Mouse (Mus musculus) stomach, embryonic 16.5 days (tissue): Measurements from ENCODE around the gene Rassf8. TPM values are rescaled to one million over a fixed set of nuclear protein-coding genes. Genes with fewer than 3 reads are reported as not detected.

Source experiments
- ATAC-seq: fragments of 200-750 bp; cut with Nextera tagmentation; 2 replicates; pipeline ENCODE4 v1.8.0; 2017; ENCODE audit warnings: moderate number of reproducible peaks, moderate TSS enrichment; ENCODE audit not compliant: insufficient read depth, low FRiP score
- H3K27ac ChIP-seq: fragments of 300-500 bp; sonication (generic); 2 replicates; pipeline ENCODE4 v1.5.1; 2014; ENCODE audit warnings: low read length
- H3K27me3 ChIP-seq: fragments of 300-500 bp; sonication (generic); 2 replicates; pipeline ENCODE4 v1.6.1; 2014; ENCODE audit warnings: low read length, control low read depth, mixed read lengths; ENCODE audit not compliant: control insufficient read depth, insufficient read depth
- H3K36me3 ChIP-seq: fragments of 300-500 bp; sonication (generic); 2 replicates; pipeline ENCODE4 v1.6.1; 2014; ENCODE audit warnings: low read length; ENCODE audit not compliant: control insufficient read depth, insufficient read depth
- H3K4me1 ChIP-seq: fragments of 300-500 bp; sonication (generic); 2 replicates; pipeline ENCODE4 v1.6.1; 2014; ENCODE audit warnings: low read length, control low read depth, mixed read lengths; ENCODE audit not compliant: control insufficient read depth, insufficient read depth
- H3K4me2 ChIP-seq: fragments of 300-500 bp; sonication (generic); 2 replicates; pipeline ENCODE4 v1.6.1; 2014; ENCODE audit warnings: low read depth, low read length, mixed read lengths
- H3K4me3 ChIP-seq: fragments of 300-500 bp; sonication (generic); replicated peaks from 2 replicates; pipeline ENCODE4 v1.5.1; 2014; ENCODE audit warnings: mild to moderate bottlenecking, low read length
- H3K9ac ChIP-seq: fragments of 300-500 bp; sonication (generic); 2 replicates; pipeline ENCODE4 v1.6.1; 2014; ENCODE audit warnings: low read length
- H3K9me3 ChIP-seq: fragments of 300-500 bp; sonication (generic); replicated peaks from 2 replicates; pipeline ENCODE4 v1.6.1; 2016; ENCODE audit warnings: low read length, control low read depth; ENCODE audit not compliant: control insufficient read depth
- WGBS: fragments of 180-500 bp; shearing (Covaris S2); extraction: QIAGEN DNeasy Blood & Tissue Kit; methylation state at CpG from one replicate; pipeline ENCODE4 v1.1.7; 2014; 5-methylcytosine and 5-hydroxymethylcytosine counted together
- polyA plus RNA-seq: library from polyadenylated mRNA; unstranded; fragments of >200 nt; fragmentation: Nextera tagmentation; extraction: Ambion mirVana; gene quantifications from 2 replicates; pipeline ENCODE4 v1.2.1, GENCODE M21; 2015

The Rassf8 gene
- polyA plus RNA-seq, 1 experiment from 2014 or later: 5.7 TPM

DNA sequence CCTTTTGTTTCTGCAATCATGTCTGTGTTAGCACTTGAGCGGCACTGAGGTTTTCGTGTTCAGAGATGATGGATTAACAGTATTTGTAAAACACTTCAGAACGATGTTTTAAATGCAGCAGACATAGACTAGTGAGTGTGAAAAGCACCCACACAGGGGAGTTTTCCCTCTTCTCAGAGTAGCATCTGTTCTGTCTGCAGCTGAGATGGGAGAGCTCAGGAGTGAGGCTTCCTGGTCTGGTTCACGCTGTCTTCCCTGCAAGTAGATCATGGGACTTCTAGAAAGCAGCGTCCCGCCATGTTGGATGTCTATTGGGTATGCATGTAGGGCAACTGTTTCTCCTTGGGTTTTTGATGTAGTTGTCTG, 10.1 kb downstream of the Rassf8 start:
- no peaks in the 10 kb centered on the region for H3K27me3 ChIP-seq
- H3K4me1 ChIP-seq: peaks cover 32% of the 10 kb centered on the region
- no peaks in the 10 kb centered on the region for H3K36me3 ChIP-seq
- H3K27ac ChIP-seq: no peak overlapping the region
- no peaks in the 10 kb centered on the region for H3K9me3 ChIP-seq
- no peak overlapping the region for H3K9ac ChIP-seq
- H3K4me3 ChIP-seq: no peak overlapping the region
- no peak overlapping the region for H3K4me2 ChIP-seq
- 74% methylated on average over 6 of the region's 6 CpGs for WGBS
- no peak for ATAC-seq

DNA sequence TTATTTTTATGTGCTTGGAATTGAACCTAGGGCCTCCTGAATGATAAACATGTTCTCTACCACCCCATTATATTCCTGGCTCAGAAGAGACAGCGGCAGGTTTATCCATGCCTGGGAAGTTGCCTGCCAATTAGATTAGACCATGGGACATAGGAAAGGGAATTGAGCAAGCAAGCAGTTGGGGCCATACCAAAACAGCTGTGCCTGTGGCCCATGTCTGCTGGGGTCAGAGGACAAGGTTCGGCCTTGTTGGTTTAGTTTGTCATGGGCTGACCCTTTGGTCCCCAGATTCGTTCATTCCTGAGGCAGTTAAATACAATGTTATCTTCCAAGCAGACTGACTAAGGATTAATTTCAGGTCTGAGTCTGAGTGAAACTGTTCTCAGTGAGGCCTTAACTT, 10.8 kb downstream of the Rassf8 start:
- H3K27me3 ChIP-seq: no peaks in the 10 kb centered on the region
- H3K9ac ChIP-seq: no peak overlapping the region
- peaks cover 32% of the 10 kb centered on the region for H3K4me1 ChIP-seq
- no peak overlapping the region for H3K4me2 ChIP-seq
- H3K4me3 ChIP-seq: no peak overlapping the region
- 58% methylated on average over 3 of the region's 3 CpGs for WGBS
- no peaks in the 10 kb centered on the region for H3K36me3 ChIP-seq
- H3K9me3 ChIP-seq: no peaks in the 10 kb centered on the region
- no peak for ATAC-seq
- no peak overlapping the region for H3K27ac ChIP-seq

DNA sequence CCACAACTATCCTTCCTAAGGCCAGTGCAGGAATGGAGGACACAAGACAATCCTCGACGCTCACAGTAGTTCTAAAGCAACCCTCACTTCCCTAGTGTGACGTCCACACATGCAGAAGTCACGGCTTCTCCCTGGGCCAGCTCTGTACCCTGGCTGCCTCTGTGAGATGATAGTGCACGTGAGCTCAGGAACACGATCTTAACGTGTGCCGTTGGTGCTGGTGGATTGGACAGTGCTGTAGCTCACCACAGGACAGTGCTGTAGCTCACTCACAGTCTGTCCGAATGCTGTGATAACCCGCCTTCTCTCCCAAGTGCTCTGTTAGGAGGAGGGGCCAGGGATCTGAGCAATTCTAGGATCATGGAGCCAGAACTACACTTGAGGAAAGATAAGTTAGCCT, 12.1 kb downstream of the Rassf8 start:
- no peak overlapping the region for H3K27ac ChIP-seq
- no peak overlapping the region for H3K4me2 ChIP-seq
- no peaks in the 10 kb centered on the region for H3K36me3 ChIP-seq
- no peak for ATAC-seq
- no peaks in the 10 kb centered on the region for H3K9me3 ChIP-seq
- H3K9ac ChIP-seq: no peak overlapping the region
- H3K4me1 ChIP-seq: peaks cover 35% of the 10 kb centered on the region
- 70% methylated on average over 10 of the region's 10 CpGs for WGBS
- no peak overlapping the region for H3K4me3 ChIP-seq
- no peaks in the 10 kb centered on the region for H3K27me3 ChIP-seq

DNA sequence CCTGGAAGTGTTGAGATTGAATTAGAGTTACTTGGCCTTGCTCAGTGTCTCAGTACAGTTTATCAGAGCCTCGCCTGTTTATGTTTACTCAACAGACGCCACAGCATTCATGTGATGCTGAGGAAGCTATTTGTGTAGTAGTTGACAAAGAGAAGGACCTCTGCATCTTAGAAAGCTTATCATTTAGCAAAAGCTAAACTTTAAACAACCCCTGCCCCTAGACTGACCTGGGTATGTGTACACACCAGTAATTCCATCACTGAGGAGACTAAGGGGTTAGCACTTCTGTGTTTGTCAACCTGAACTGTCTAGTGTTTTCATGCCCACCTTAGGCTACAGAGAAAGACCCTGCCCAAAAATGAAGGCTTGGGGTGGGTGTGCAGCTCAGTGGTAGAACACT, 12.9 kb downstream of the Rassf8 start:
- H3K9ac ChIP-seq: no peak overlapping the region
- H3K4me1 ChIP-seq: peaks cover 36% of the 10 kb centered on the region
- no peaks in the 10 kb centered on the region for H3K9me3 ChIP-seq
- H3K27me3 ChIP-seq: no peaks in the 10 kb centered on the region
- no peak overlapping the region for H3K4me2 ChIP-seq
- no peak overlapping the region for H3K4me3 ChIP-seq
- 41% methylated on average over 2 of the region's 2 CpGs for WGBS
- ATAC-seq: no peak
- no peaks in the 10 kb centered on the region for H3K36me3 ChIP-seq
- no peak overlapping the region for H3K27ac ChIP-seq

DNA sequence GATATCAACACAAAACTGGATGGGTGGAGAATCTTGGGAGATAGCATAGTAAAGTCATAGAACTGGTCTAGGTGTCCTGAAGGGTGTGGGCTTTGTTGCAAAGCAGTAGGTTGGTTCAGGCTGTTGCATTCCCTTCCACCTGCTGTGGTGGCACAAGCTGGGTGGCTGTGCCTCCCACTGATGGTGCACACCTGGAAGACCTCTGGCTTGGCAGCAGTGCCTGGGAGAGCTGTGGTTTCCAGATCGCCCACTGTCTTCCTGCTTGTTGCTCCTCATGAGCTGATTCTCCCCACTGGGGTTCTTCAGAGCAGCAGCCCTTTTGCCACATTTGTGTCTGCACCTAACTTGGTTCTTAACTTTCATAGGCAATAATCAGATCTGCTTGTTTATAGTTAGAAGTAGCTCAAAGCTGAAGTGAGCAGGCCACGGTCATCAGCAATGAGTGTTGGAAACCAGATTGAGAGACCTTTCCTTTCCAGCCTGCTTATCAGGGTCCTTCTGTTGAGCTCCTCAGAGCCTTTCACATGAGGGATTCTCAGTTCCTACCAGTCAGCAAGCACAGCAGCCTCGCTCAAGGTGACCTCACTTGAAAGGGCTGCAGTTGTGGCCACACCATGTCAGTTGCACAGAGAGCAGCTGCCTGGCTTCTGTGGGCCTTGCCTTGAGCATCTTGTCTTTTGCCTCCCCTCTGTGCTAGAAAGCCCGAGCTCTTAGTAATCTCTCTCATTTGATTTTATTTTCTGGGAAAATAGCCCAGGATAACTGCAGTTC, 13.9 kb downstream of the Rassf8 start:
- H3K4me2 ChIP-seq: no peak overlapping the region
- H3K27me3 ChIP-seq: no peaks in the 10 kb centered on the region
- H3K4me1 ChIP-seq: peaks cover 32% of the 10 kb centered on the region
- no peaks in the 10 kb centered on the region for H3K36me3 ChIP-seq
- no peak overlapping the region for H3K4me3 ChIP-seq
- H3K9ac ChIP-seq: no peak overlapping the region
- 65% methylated on average over 4 of the region's 4 CpGs for WGBS
- no peaks in the 10 kb centered on the region for H3K9me3 ChIP-seq
- H3K27ac ChIP-seq: no peak overlapping the region
- no peak for ATAC-seq

DNA sequence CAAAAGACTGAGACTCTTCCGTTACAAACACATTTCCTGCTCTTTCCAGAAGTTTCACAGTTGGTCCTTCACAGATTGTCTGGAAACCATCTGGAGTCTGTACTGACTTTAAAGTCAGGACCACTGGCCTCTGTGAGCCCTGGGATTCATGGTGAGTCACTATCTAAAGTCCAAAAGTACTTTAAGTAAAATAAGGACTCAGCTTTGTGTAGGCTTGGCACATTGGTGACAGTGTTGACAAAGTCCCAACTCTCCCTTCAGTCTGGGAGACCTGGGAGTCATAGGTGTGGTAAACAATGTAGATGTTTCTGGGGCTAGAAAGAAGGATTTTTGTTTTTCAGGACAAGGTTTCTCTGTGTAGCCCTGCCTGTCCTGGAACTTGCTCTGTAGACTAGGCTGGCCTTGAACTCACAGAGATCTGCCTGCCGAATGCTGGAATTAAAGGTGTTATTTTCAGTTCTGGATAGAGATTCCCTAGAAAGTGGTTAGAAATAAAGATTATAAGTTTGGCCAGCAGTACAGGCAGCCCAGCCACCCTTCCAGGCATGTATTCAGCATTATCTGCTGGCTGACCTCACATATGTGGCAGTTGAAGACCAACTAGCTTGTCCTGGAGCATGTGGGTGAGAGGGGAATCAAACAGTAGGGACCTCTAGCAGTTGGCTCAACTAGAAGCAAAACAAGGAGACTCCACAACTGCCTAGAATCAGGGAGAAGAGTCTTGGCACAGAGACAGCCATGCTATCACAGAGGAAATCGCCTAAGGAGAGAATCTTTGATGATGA, 14.8 kb downstream of the Rassf8 start:
- no peak overlapping the region for H3K4me2 ChIP-seq
- WGBS: 68% methylated on average over 3 of the region's 3 CpGs
- no peak for ATAC-seq
- H3K4me1 ChIP-seq: peaks cover 28% of the 10 kb centered on the region
- no peaks in the 10 kb centered on the region for H3K9me3 ChIP-seq
- no peak overlapping the region for H3K4me3 ChIP-seq
- 0 out of 2 replicates have a peak overlapping the region, but pooled peaks have one; percentile 12 for H3K27ac ChIP-seq
- H3K36me3 ChIP-seq: no peaks in the 10 kb centered on the region
- no peak overlapping the region for H3K9ac ChIP-seq
- no peaks in the 10 kb centered on the region for H3K27me3 ChIP-seq

DNA sequence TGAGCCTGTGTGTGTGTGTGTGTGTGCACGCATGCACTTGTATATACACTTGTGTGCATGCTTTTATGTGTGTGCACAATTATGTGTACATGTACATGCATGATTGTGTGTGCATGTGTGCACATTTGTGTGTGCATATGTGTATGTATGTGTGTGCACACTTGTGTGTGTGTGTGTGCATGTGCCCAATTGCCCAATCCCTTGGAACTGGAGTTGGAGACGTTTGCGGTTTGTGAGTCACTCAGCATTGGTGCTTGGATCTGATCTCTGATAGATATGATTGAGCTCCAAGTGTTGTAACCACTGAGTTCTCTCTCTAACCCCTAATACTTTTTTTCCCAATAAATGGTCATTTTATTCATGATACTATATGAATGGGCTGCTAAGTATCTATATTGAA, 15.5 kb downstream of the Rassf8 start:
- no peak overlapping the region for H3K27ac ChIP-seq
- no peaks in the 10 kb centered on the region for H3K27me3 ChIP-seq
- H3K9me3 ChIP-seq: no peaks in the 10 kb centered on the region
- H3K36me3 ChIP-seq: no peaks in the 10 kb centered on the region
- H3K9ac ChIP-seq: no peak overlapping the region
- H3K4me2 ChIP-seq: no peak overlapping the region
- WGBS: 86% methylated on average over 3 of the region's 3 CpGs
- H3K4me1 ChIP-seq: peaks cover 28% of the 10 kb centered on the region
- H3K4me3 ChIP-seq: no peak overlapping the region
- no peak for ATAC-seq

DNA sequence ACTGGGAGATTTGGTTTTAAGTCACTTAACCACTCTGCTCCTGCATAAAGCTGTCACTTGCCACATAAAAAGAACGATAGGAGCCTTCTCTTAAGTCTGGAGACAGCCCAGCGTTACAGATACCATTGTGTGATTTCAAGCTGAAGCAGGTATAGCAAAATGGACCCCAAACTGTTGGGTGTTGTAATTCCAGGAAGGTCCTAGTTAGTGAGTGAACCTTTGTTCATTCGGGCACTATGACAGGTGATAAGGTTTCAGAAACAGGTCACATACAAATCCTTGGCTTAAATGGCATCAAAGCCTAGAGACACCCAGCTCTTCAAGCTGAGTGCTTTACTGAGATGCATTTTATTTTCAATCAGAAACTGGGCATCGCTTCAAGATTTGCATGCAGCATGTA, 16.5 kb downstream of the Rassf8 start:
- Histone ChIP-seq H3K9me3 (no peaks in the 10 kb centered on the region), H3K36me3 (no peaks in the 10 kb centered on the region), H3K4me2 (no peak overlapping the region), H3K27me3 (no peaks in the 10 kb centered on the region), H3K27ac (no peak overlapping the region), H3K4me1 (peaks cover 31% of the 10 kb centered on the region), H3K9ac (no peak overlapping the region), H3K4me3 (no peak overlapping the region)
- ATAC-seq: no peak
- WGBS: 75% methylated on average over 4 of the region's 4 CpGs

DNA sequence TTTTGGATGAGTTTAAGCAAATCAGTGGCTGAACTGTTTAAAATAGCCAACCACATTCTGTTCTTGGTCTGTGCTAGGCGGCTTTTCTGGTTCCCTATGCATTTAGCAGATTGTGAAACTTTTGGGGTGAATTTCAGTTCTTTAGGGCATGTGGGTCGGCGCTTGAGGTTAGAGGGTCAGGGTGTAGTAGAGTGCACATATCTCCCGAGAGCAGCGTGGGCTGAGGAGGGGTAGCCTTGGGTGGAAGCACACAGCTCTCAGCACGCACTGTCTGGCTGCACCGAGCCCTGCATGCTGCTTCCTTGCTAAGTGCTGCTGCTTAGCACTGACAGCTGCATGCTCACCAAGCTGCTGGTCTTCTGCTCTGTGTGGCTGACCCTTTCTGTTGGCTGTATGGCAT, 18.5 kb downstream of the Rassf8 start:
- no peaks in the 10 kb centered on the region for H3K36me3 ChIP-seq
- H3K27me3 ChIP-seq: no peaks in the 10 kb centered on the region
- 57% methylated on average over 7 of the region's 7 CpGs for WGBS
- ATAC-seq: no peak; the same call in 1 of the 2 replicates
- H3K4me2 ChIP-seq: no peak overlapping the region
- H3K4me1 ChIP-seq: peaks cover 17% of the 10 kb centered on the region
- H3K27ac ChIP-seq: no peak overlapping the region
- H3K4me3 ChIP-seq: no peak overlapping the region
- H3K9me3 ChIP-seq: no peaks in the 10 kb centered on the region
- no peak overlapping the region for H3K9ac ChIP-seq
